7 mouse cellular contexts compared by ENCODE assay signal in the genomic region with DNA sequence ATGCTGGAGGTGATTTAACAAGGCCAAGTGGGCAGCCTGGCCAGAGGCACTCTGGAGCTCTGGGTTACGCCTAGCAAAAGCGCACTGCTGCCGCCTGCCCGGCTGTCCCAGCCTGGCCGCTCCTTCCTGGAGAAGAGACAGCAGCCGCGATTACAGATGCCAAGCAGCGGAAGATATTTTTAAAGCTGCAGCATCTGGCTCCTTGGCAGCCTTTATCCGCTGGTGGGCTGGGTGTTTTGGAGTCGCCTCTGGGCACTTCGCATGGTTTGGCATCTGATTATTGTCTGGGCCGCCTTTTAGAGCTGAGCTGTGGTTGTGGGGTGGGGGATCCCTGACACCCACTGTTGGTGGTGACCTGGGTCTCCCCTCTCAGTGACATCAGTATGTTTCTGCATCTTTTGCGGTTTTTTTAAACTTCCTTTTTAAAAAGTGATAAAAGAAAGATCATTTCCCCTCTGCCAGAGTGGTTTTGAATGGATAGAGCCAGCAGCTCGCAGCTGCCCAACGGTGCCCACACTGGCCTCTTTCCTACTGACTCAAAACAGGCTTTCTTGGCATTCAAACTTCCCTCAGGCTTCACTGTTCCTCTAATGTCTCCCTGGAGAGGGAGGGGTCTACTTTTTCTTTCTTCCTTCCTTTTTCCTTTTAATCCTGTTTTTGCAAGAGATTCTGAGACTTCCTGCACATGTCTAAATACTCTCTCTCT.
DNase-seq lines count a peak whose midpoint lies in the region; ATAC-seq lines count a peak whose summit lies in the region.

No protein-coding gene starts in this region.

- H3K4me3 ChIP-seq in midbrain, embryonic 14.5 days (replicated peaks; ENCODE audit: low read depth, low read length): no peak overlapping the region
- no peak overlapping the region for H3K4me3 ChIP-seq in midbrain, embryonic 10.5 days
- no peak overlapping the region for H3K4me3 ChIP-seq in forebrain, embryonic 11.5 days (ENCODE audit: low read depth, low read length)
- 0 out of 2 replicates have a peak overlapping the region, but pooled peaks have one; percentile 13 for H3K4me3 ChIP-seq in heart, embryonic 13.5 days

- peak overlapping the region; percentile 9 for H3K4me2 ChIP-seq in midbrain, embryonic 14.5 days (ENCODE audit: low read length)
- H3K4me2 ChIP-seq in forebrain, embryonic 11.5 days (ENCODE audit: low read depth, low read length, severe bottlenecking): no peak overlapping the region
- H3K4me2 ChIP-seq in heart, embryonic 13.5 days: peak overlapping the region; percentile 53

- peak; percentile 37; the same call in 1 of the 2 replicates for ATAC-seq in midbrain, embryonic 14.5 days (ENCODE audit: low FRiP score, low TSS enrichment)
- ATAC-seq in forebrain, embryonic 11.5 days (replicated peaks; ENCODE audit: low FRiP score): peak; percentile 76
- no peak for ATAC-seq in heart, embryonic 13.5 days (ENCODE audit: extremely low read depth, insufficient number of reproducible peaks, low FRiP score, low TSS enrichment)

- peak; percentile 62 for DNase-seq in midbrain, embryonic 14.5 days
- no peak for DNase-seq in midbrain, embryonic 10.5 days (ENCODE audit: low spot score)
- no peak for DNase-seq in forebrain, embryonic 11.5 days (ENCODE audit: low spot score)
- peak; percentile 47 to 51 for DNase-seq in layer of hippocampus, postnatal 36 days
- peak; percentile 2 to 13 for DNase-seq in natural killer cell, adult 2 months (ENCODE audit: low spot score in 2 of 2)
- DNase-seq in spleen, postnatal 36 days (ENCODE audit: low spot score in 2 of 2): no peak

- no peaks in the 10 kb centered on the region for H3K36me3 ChIP-seq in midbrain, embryonic 14.5 days (ENCODE audit: control insufficient read depth, insufficient read depth, low read length)
- no peaks in the 10 kb centered on the region for H3K36me3 ChIP-seq in midbrain, embryonic 10.5 days
- no peaks in the 10 kb centered on the region for H3K36me3 ChIP-seq in forebrain, embryonic 11.5 days (ENCODE audit: control insufficient read depth, insufficient read depth, low read length)
- H3K36me3 ChIP-seq in heart, embryonic 13.5 days: no peaks in the 10 kb centered on the region

- H3K27me3 ChIP-seq in midbrain, embryonic 14.5 days (ENCODE audit: control insufficient read depth, insufficient read depth, low read length): no peaks in the 10 kb centered on the region
- H3K27me3 ChIP-seq in midbrain, embryonic 10.5 days (ENCODE audit: low read depth, poor library complexity, severe bottlenecking): no peaks in the 10 kb centered on the region
- no peaks in the 10 kb centered on the region for H3K27me3 ChIP-seq in forebrain, embryonic 11.5 days (ENCODE audit: control insufficient read depth, insufficient read depth, low read length)
- H3K27me3 ChIP-seq in heart, embryonic 13.5 days (replicated peaks): no peaks in the 10 kb centered on the region

- H3K4me1 ChIP-seq in midbrain, embryonic 14.5 days (ENCODE audit: control insufficient read depth, insufficient read depth, low read length): no peaks in the 10 kb centered on the region; the same call in 1 of the 2 replicates
- H3K4me1 ChIP-seq in midbrain, embryonic 10.5 days: peaks cover 9% of the 10 kb centered on the region
- H3K4me1 ChIP-seq in forebrain, embryonic 11.5 days (replicated peaks; ENCODE audit: control insufficient read depth, insufficient read depth, low read length): 0 out of 2 replicates have a peak, but pooled peaks cover 5% of the 10 kb centered on the region
- peaks cover 11% of the 10 kb centered on the region for H3K4me1 ChIP-seq in heart, embryonic 13.5 days

- WGBS in midbrain, embryonic 14.5 days: 59% methylated on average over 15 of the region's 15 CpGs
- 73% methylated on average over 15 of the region's 15 CpGs for WGBS in midbrain, embryonic 10.5 days
- 57% methylated on average over 15 of the region's 15 CpGs for WGBS in forebrain, embryonic 11.5 days
- 37% methylated on average over 15 of the region's 15 CpGs for WGBS in heart, embryonic 13.5 days

- peak overlapping the region; percentile 43; the same call in 1 of the 2 replicates for H3K27ac ChIP-seq in midbrain, embryonic 14.5 days (replicated peaks; ENCODE audit: low read depth, low read length)
- no peak overlapping the region for H3K27ac ChIP-seq in midbrain, embryonic 10.5 days (replicated peaks)
- H3K27ac ChIP-seq in forebrain, embryonic 11.5 days (ENCODE audit: low read depth, low read length): no peak overlapping the region
- H3K27ac ChIP-seq in heart, embryonic 13.5 days (replicated peaks): peak overlapping the region; percentile 48; the same call in 1 of the 2 replicates

- no peaks in the 10 kb centered on the region for H3K9me3 ChIP-seq in midbrain, embryonic 14.5 days (ENCODE audit: control insufficient read depth, low read length)
- no peaks in the 10 kb centered on the region for H3K9me3 ChIP-seq in midbrain, embryonic 10.5 days (replicated peaks)
- no peaks in the 10 kb centered on the region for H3K9me3 ChIP-seq in forebrain, embryonic 11.5 days (ENCODE audit: control insufficient read depth, low read length)
- no peaks in the 10 kb centered on the region for H3K9me3 ChIP-seq in heart, embryonic 13.5 days

- H3K9ac ChIP-seq in midbrain, embryonic 14.5 days (replicated peaks; ENCODE audit: low read length): no peak overlapping the region
- H3K9ac ChIP-seq in forebrain, embryonic 11.5 days (ENCODE audit: low read length): no peak overlapping the region; the same call in 1 of the 2 replicates
- H3K9ac ChIP-seq in heart, embryonic 13.5 days: peak overlapping the region; percentile 28; the same call in 1 of the 2 replicates

Comparison
In these comparisons a context has a peak if more than half of its experiments do, and no peak if none do; other contexts are left out.
1. DNase-seq: peak in midbrain, embryonic 14.5 days (single experiment), layer of hippocampus, postnatal 36 days (2 of 2) and natural killer cell, adult 2 months (2 of 2); none in midbrain, embryonic 10.5 days (single experiment), forebrain, embryonic 11.5 days (single experiment) and spleen, postnatal 36 days (0 of 2).
2. H3K27ac ChIP-seq: peak in midbrain, embryonic 14.5 days (single experiment) and heart, embryonic 13.5 days (single experiment); none in midbrain, embryonic 10.5 days (single experiment) and forebrain, embryonic 11.5 days (single experiment).